Mouse (Mus musculus): Measurements from ENCODE around the gene Pip4p1.
A peak's percentile ranks its signal among the peaks of the same experiment; 100 is the strongest.

Gene Pip4p1

DNA sequence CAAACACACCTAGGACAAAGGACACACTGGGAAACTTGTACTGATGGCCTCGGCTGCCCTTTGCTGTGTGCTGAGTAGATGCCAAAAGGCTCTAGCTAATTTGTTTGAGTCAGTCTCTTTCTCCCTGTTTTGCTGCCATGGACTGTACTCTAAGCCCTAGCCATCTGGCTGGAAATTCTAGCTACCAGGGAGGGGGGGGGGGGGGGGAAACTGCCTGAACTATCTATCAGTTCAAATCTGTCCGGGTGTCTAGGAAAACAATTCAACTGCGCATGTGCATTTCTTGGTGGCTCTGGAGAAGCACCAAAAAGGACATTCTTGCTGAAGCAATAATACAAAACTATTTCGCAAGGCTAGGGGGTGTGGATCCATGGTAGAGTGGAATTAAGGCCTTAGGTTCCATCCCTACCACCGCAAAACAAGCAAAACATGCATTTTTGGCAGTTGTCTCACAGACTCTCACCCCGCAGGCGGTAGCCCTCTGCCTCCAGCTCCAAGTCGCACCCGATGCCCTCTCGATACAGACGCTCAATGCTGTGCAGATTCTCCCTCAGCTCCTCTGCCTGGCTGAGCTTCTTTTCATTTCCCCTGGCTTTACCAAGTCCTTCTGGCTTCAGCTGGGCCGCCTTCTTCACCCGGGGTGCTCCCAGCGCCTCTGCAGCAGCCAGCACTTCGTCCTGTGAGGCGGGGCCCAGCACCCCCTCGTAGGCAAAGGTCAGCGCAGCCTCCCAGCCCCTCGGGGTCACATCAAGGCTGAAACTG is 34.5 kb downstream of the Pip4p1 start:
- peak; percentile 14 to 26 for DNase-seq (ENCODE audit: low read depth in 1 of 2, low spot score in 2 of 2)

DNA sequence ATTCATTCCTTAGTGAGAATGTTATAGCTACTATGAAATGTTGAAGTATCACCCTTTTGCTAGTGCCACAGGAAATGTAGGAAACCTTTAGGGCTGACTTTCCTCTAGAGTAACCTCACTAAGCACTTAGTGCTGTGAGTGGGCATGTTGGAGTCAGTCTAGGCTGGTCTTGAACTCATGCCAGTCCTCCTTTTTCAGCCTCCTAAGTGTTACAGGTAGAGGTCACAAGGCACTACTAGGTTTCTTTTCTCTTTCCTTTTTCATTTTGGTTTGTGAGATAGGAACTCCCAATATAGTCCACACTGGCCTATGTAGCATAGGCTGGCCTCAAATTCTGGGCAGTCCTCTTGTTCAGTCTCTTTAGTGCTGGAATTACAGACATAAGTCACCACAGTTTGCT is 35.2 kb downstream of the Pip4p1 start:
- DNase-seq (ENCODE audit: low read depth in 1 of 2, low spot score in 2 of 2), result no peak

DNA sequence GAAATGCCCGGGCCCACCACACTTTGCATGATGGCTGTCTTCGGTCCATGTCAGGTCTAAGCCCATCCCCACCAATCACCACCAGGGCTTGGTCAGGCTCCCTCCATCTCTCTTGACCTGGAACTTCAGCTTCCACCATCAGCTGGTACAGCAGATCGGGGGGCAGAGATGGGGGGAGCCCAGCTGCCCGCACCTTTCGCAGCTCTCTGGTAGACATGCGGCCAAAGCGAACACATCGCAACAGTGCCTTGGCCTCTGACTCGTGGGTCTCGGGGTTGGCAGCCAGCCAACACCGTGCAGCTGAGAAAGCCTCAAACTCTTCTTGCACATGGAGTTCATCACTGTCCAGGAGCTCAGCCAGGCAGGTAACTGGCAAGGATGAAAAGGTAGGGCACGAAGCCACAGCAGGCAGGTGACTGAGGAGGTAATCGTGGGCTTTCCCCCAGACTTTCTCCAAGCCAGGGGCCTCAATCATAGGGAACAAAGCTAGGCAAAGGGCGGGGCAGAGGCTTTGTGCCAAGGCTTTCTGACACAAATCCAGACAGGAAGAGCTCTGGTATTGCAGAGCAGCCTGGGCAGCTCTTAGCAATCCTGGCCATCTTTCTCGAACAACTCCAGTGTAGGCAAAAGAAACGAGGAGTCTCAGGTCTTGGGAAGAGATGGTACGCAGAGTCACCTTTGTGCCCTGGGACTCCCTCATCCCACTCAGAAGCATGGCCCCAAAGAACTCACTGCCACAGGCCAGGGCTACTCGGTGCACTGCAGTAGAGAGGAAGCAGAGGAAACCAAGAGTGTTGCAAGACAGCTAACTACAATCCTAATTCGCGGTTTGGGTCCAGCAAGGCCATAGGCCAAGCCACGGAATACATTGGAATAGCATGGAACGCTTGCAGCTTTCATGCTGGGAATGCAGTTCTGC is 37.9 kb downstream of the Pip4p1 start:
- DNase-seq (ENCODE audit: low read depth in 1 of 2, low spot score in 2 of 2), result no peak

DNA sequence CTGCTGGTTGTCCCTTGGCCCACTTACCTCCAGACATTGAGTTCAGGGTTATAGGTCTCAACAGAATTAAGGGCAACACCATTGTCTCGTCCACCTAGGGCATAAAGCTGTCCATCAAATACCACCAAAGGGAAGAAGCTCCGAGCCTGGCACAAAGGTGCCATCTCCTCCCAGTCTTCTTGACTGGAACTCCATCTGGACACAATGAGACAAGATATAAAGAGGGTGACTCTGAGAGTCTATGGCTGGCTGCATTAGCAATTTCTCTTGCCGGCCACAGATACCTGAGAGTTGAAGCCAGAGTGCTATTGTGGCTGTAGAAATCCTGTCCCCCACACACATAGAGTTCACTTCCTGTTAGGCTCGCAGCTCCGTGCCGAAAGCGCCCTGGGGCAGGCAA is 38.6 kb downstream of the Pip4p1 start:
- DNase-seq (ENCODE audit: low read depth in 1 of 2, low spot score in 2 of 2), result no peak

DNA sequence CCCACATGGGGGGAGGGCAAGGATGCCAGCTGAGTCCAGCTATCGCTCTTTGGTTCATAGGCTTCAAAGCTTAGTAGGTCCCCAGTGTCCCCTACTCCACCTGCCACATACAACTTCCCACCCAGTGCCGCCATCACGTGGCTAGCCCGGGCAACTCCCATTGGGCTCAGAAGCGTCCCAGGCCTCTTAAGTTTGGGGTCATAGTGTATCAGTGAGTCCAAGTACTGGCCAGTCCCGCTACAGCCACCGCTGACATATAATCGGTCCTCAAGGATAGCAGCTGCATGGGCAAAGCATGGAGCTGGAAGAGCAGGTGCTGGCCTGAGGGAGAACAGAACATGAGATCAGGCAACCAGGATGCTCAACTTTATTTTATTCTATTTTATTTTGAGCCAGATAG is 39.0 kb downstream of the Pip4p1 start:
- DNase-seq (ENCODE audit: low read depth in 1 of 2, low spot score in 2 of 2), result no peak

DNA sequence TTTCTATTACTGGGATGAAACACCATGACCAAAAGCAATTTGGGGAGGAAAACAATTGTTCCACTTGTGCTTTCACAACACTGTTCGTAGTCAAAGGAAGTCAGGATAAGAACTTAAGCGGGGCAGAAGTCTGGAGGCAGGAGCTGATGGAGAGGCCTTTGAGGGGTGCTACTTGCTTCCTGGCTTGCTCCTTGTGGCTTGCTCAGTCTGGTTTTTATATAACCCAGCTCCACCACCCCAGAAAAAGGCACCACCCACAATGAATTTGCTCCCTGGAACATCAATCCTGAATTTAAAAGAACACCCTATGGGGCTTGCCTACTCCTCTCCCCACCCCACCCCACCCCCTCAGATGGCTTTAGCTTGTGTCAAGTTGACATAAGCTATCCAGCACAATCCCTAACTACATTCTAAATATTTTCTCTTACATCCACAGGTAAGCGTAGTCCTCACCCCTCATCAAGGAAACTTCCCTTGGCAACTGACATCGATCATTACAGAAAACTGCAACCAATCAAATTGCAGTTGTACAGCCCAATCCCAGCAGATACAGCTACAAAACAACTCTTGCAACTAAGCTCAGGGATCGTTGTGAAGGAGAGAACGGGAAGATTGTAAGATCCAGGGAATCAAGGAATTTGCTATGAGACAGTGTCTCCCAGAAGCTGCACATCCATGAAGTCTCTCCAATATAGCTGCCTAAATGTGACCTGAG is 54.3 kb downstream of the Pip4p1 start:
- DNase-seq (ENCODE audit: low read depth in 1 of 2, low spot score in 2 of 2), result no peak

Data from monocyte, adult 2 months (primary cell).